Mouse (Mus musculus) ES-Bruce4 (cell line): ENCODE data around the gene Eml2. TPM values are rescaled to one million over a fixed set of nuclear protein-coding genes. Genes with fewer than 3 reads are reported as not detected.

Experiments used
- H3K27ac ChIP-seq: 2 replicates; pipeline ENCODE4 v1.5.1; 2012; ENCODE audit warnings: low read length, inconsistent platforms; ENCODE audit not compliant: insufficient read depth
- H3K27me3 ChIP-seq: 2 replicates; pipeline ENCODE4 v1.6.1; 2012; ENCODE audit warnings: mild to moderate bottlenecking, low read length, inconsistent platforms; ENCODE audit not compliant: control insufficient read depth, poor library complexity, insufficient read depth, severe bottlenecking
- H3K36me3 ChIP-seq: 2 replicates; pipeline ENCODE4 v1.6.1; 2012; ENCODE audit warnings: inconsistent platforms, mild to moderate bottlenecking, low read length, moderate library complexity; ENCODE audit not compliant: control insufficient read depth, poor library complexity, insufficient read depth, severe bottlenecking
- H3K4me1 ChIP-seq: one replicate; pipeline ENCODE4 v1.8.1; 2011; ENCODE audit warnings: low read length; ENCODE audit not compliant: control insufficient read depth, insufficient read depth
- H3K4me3 ChIP-seq: 2 replicates; pipeline ENCODE4 v1.5.1; 2011; ENCODE audit warnings: low read depth, mild to moderate bottlenecking, low read length
- H3K9ac ChIP-seq: 2 replicates; pipeline ENCODE4 v1.6.1; 2012; ENCODE audit warnings: low read depth, mild to moderate bottlenecking, inconsistent platforms; ENCODE audit not compliant: poor library complexity, severe bottlenecking
- H3K9me3 ChIP-seq: replicated peaks from 2 replicates; pipeline ENCODE4 v1.6.1; 2012; ENCODE audit warnings: mild to moderate bottlenecking, low read length, inconsistent platforms; ENCODE audit not compliant: control insufficient read depth, poor library complexity, insufficient read depth, severe bottlenecking
- CTCF ChIP-seq: IDR thresholded peaks from one replicate; pipeline ENCODE4 v1.8.1; 2011; ENCODE audit warnings: low read depth, low read length
- EP300 ChIP-seq: IDR thresholded peaks from 2 replicates; pipeline ENCODE4 v1.6.1; 2011; ENCODE audit warnings: low read depth, low read length; ENCODE audit not compliant: insufficient read depth
- POLR2A ChIP-seq: IDR thresholded peaks from one replicate; pipeline ENCODE4 v1.8.1; 2011; ENCODE audit warnings: low read length; ENCODE audit not compliant: insufficient read depth
- polyA plus RNA-seq: library from polyadenylated mRNA; stranded (reverse); fragments of >200 nt; gene quantifications from 2 replicates; pipeline ENCODE4 v1.2.4, GENCODE M21; 2011; ENCODE audit warnings: low read depth; ENCODE audit not compliant: missing spikeins, insufficient read depth, insufficient read length

Eml2 gene
- polyA plus RNA-seq, 1 experiment, result 64.4 TPM

- no peak for TF ChIP-seq EP300
- no peak for TF ChIP-seq CTCF
- no peak for TF ChIP-seq POLR2A
- Histone ChIP-seq H3K36me3 (no peaks in the 10 kb centered on the region), H3K4me3 (no peak overlapping the region), H3K9ac (no peak overlapping the region), H3K4me1 (peaks cover 2% of the 10 kb centered on the region), H3K9me3 (no peaks in the 10 kb centered on the region), H3K27ac (no peak overlapping the region), H3K27me3 (no peaks in the 10 kb centered on the region)
Measured at GRCm38 (mm10) chr7:19217944-19218343, 41.7 kb downstream of the Eml2 start.

- TF ChIP-seq CTCF (no peak), POLR2A (no peak), EP300 (no peak)
- Histone ChIP-seq H3K4me1 (no peaks in the 10 kb centered on the region), H3K4me3 (no peak overlapping the region), H3K36me3 (no peaks in the 10 kb centered on the region), H3K27ac (no peak overlapping the region), H3K27me3 (no peaks in the 10 kb centered on the region), H3K9ac (no peak overlapping the region), H3K9me3 (no peaks in the 10 kb centered on the region)
Measured at GRCm38 (mm10) chr7:19220061-19220460, 43.8 kb downstream of the Eml2 start.

- H3K27ac ChIP-seq, result no peak overlapping the region
- H3K9me3 ChIP-seq, result no peaks in the 10 kb centered on the region
- H3K27me3 ChIP-seq, result no peaks in the 10 kb centered on the region
- H3K9ac ChIP-seq, result no peak overlapping the region
- no peaks in the 10 kb centered on the region for H3K4me1 ChIP-seq
- TF ChIP-seq POLR2A (no peak), CTCF (no peak)
- no peaks in the 10 kb centered on the region for H3K36me3 ChIP-seq
- H3K4me3 ChIP-seq, result peak overlapping the region; percentile 21
Measured at GRCm38 (mm10) chr7:19222189-19222588, 46.0 kb downstream of the Eml2 start.

- H3K36me3 ChIP-seq, result no peaks in the 10 kb centered on the region
- no peak for TF ChIP-seq POLR2A
- TF ChIP-seq EP300, result no peak
- no peak for TF ChIP-seq CTCF
- no peak overlapping the region for H3K9ac ChIP-seq
Measured at GRCm38 (mm10) chr7:19222875-19223274, 46.7 kb downstream of the Eml2 start.

GRCm38 (mm10) chr7:19224933-19225332 lies 48.7 kb downstream of the Eml2 start:
- TF ChIP-seq CTCF, result no peak
- TF ChIP-seq EP300, result no peak
- no peak for TF ChIP-seq POLR2A
- H3K27me3 ChIP-seq, result no peaks in the 10 kb centered on the region
- no peaks in the 10 kb centered on the region for H3K4me1 ChIP-seq
- H3K4me3 ChIP-seq, result no peak overlapping the region
- H3K36me3 ChIP-seq, result no peaks in the 10 kb centered on the region
- H3K9ac ChIP-seq, result no peak overlapping the region
- H3K9me3 ChIP-seq, result no peaks in the 10 kb centered on the region
- H3K27ac ChIP-seq, result no peak overlapping the region

More at GRCm38 (mm10) chr7:19222875-19223274, 46.7 kb downstream of the Eml2 start:
- Histone ChIP-seq H3K27ac (no peak overlapping the region), H3K4me1 (no peaks in the 10 kb centered on the region), H3K9me3 (no peaks in the 10 kb centered on the region), H3K4me3 (peak overlapping the region; percentile 21; the same call in 1 of the 2 replicates), H3K27me3 (no peaks in the 10 kb centered on the region)

- Histone ChIP-seq H3K36me3 (no peaks in the 10 kb centered on the region), H3K9ac (peak overlapping the region; percentile 52)
Measured at GRCm38 (mm10) chr7:19226817-19227797, 50.9 kb downstream of the Eml2 start.

More at GRCm38 (mm10) chr7:19226817-19227797, 50.9 kb downstream of the Eml2 start:
- Histone ChIP-seq H3K9me3 (no peaks in the 10 kb centered on the region), H3K27me3 (no peaks in the 10 kb centered on the region), H3K4me3 (peak overlapping the region; percentile 88), H3K27ac (peak overlapping the region; percentile 73), H3K4me1 (no peaks in the 10 kb centered on the region)
- TF ChIP-seq EP300, result no peak
- no peak for TF ChIP-seq POLR2A
- TF ChIP-seq CTCF, result no peak
